ENCODE assay signal across 20 mouse cellular contexts in the genomic region with DNA sequence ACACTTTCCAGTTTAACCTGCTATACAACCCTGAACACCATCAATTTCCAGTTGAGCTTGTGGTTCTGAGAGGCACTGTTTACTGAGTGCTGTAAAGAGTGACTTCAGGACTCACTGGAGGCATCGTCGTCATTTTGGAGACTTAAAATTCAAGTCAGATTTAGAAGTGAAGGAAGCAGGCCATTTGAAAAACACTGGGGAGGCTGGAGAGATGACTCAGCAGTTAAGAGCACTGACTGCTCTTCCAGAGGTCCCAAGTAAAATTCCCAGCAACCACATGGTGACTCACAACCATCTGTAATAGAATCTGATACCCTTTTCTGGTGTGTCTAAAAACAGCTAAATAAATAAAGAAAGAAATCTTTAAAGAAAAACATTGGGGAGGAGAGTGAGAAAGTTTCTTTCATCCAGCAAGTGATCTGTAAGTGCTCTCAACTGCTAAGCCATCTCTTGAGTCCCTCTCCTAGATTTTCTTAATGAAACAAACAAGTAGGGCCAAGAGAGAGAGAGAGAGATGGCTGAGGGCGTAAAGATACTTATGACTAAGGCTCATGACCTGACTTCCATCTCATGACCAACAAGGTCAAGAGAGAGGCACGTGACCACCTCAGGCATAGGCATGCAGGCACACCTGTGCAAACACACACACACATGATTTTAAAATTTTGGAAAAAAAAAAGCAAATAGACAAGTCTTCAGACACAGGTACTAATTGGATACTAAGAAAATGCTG. TPM values are rescaled to one million over a fixed set of nuclear protein-coding genes. Genes with fewer than 3 reads are reported as not detected.
DNase-seq lines count a peak whose midpoint lies in the region; ATAC-seq and TF ChIP-seq lines count a peak whose summit lies in the region.
"Had no signal": no experiment of that assay in that cellular context is flagged by ENCODE, and none has a peak within 500 bp of the region (broad histone marks: within the 10 kb centered on the region; RNA-seq: fewer than 3 reads in every experiment).

No protein-coding gene starts in this region.

- TF ChIP-seq POLR2A in limb, embryonic 14.5 days (IDR thresholded peaks at IDR 0.05; ENCODE audit: borderline replicate concordance, extremely low read depth, insufficient read depth, insufficient read length) = no peak

- DNase-seq in limb, embryonic 14.5 days (ENCODE audit: low spot score) = peak; percentile 19
- DNase-seq in limb, embryonic 10.5 days (ENCODE audit: low spot score) = no peak
- DNase-seq in Muller cell, postnatal 12 days (ENCODE audit: inconsistent ontology term) = peak; percentile 35
- peak; percentile 26 for DNase-seq in lung, postnatal 25 days (ENCODE audit: low spot score)
- no peak for DNase-seq in neural tube, embryonic 10.5 days (ENCODE audit: extremely low spot score, low spot score)
- no peak for DNase-seq in spleen, adult 18-20 months
- DNase-seq: cerebellum, adult 18-20 months; cerebellum, postnatal 36 days; forebrain, postnatal 0 days; gastrocnemius, postnatal 10 days; heart, adult 2 months; thymus, postnatal 25 days had no signal

- H3K36me3 ChIP-seq in limb, embryonic 14.5 days (ENCODE audit: control insufficient read depth, insufficient read depth, low read length) = no peaks in the 10 kb centered on the region
- H3K36me3 ChIP-seq in limb, embryonic 10.5 days = no peaks in the 10 kb centered on the region
- H3K36me3 ChIP-seq in C2C12 (ENCODE audit: control insufficient read depth, insufficient read depth) = no peaks in the 10 kb centered on the region
- H3K36me3 ChIP-seq in hindbrain, embryonic 13.5 days = no peaks in the 10 kb centered on the region
- H3K36me3 ChIP-seq: intestine, embryonic 15.5 days; liver, embryonic 15.5 days; midbrain, embryonic 12.5 days had no signal

- H3K4me3 ChIP-seq in limb, embryonic 14.5 days (replicated peaks; ENCODE audit: low read length) = no peak overlapping the region
- H3K4me3 ChIP-seq in limb, embryonic 10.5 days = no peak overlapping the region
- H3K4me3 ChIP-seq in C2C12 (ENCODE audit: insufficient read depth, poor library complexity, severe bottlenecking) = no peak overlapping the region
- no peak overlapping the region for H3K4me3 ChIP-seq in hindbrain, embryonic 13.5 days
- H3K4me3 ChIP-seq: heart, adult 2 months; intestine, embryonic 15.5 days; liver, embryonic 15.5 days; midbrain, embryonic 12.5 days had no signal

- TF ChIP-seq CTCF in C2C12 (IDR thresholded peaks at IDR 0.05; ENCODE audit: control insufficient read depth, insufficient read depth, insufficient read length) = no peak

- H3K9ac ChIP-seq in limb, embryonic 14.5 days (ENCODE audit: low read depth, low read length, severe bottlenecking) = no peak overlapping the region
- no peak overlapping the region for H3K9ac ChIP-seq in hindbrain, embryonic 13.5 days
- H3K9ac ChIP-seq: forebrain, postnatal 0 days; hindbrain, embryonic 14.5 days; intestine, embryonic 15.5 days; liver, embryonic 15.5 days; midbrain, embryonic 12.5 days had no signal

- no peaks in the 10 kb centered on the region for H3K79me2 ChIP-seq in C2C12 (ENCODE audit: control insufficient read depth, insufficient read depth)

- no peaks in the 10 kb centered on the region for H3K4me1 ChIP-seq in limb, embryonic 14.5 days (ENCODE audit: control insufficient read depth, insufficient read depth, low read length)
- H3K4me1 ChIP-seq in limb, embryonic 10.5 days = no peaks in the 10 kb centered on the region
- H3K4me1 ChIP-seq in hindbrain, embryonic 13.5 days (replicated peaks) = no peaks in the 10 kb centered on the region
- H3K4me1 ChIP-seq: midbrain, embryonic 12.5 days had no signal

- no peak for ATAC-seq in limb, embryonic 14.5 days (ENCODE audit: low FRiP score, low read depth)
- no peak for ATAC-seq in hindbrain, embryonic 13.5 days (ENCODE audit: low FRiP score)
- ATAC-seq: CD4-positive, CD25-positive, alpha-beta regulatory T cell, adult 4 months; forebrain, postnatal 0 days; intestine, embryonic 15.5 days had no signal

- WGBS in limb, embryonic 14.5 days = 53% methylated on average over 4 of the region's 4 CpGs
- 61% methylated on average over 4 of the region's 4 CpGs for WGBS in limb, embryonic 10.5 days
- 67% methylated on average over 4 of the region's 4 CpGs for WGBS in hindbrain, embryonic 13.5 days

- no peaks in the 10 kb centered on the region for H3K79me3 ChIP-seq in C2C12 (ENCODE audit: low read depth)

- peak overlapping the region; percentile 53 for H3ac ChIP-seq in C2C12 (ENCODE audit: control insufficient read depth, insufficient read length, low read depth)

- no peak overlapping the region for H3K27ac ChIP-seq in limb, embryonic 14.5 days (replicated peaks; ENCODE audit: low read depth, low read length)
- H3K27ac ChIP-seq in limb, embryonic 10.5 days = no peak overlapping the region
- H3K27ac ChIP-seq in hindbrain, embryonic 13.5 days = no peak overlapping the region
- H3K27ac ChIP-seq: heart, adult 2 months; hindbrain, embryonic 14.5 days; intestine, embryonic 15.5 days; liver, embryonic 15.5 days; macrophage; midbrain, embryonic 12.5 days had no signal

- no peaks in the 10 kb centered on the region for H3K9me3 ChIP-seq in limb, embryonic 14.5 days (ENCODE audit: control insufficient read depth, low read length)
- H3K9me3 ChIP-seq in limb, embryonic 10.5 days (replicated peaks) = no peaks in the 10 kb centered on the region
- H3K9me3 ChIP-seq in hindbrain, embryonic 13.5 days = no peaks in the 10 kb centered on the region
- H3K9me3 ChIP-seq: intestine, embryonic 15.5 days; liver, embryonic 15.5 days; midbrain, embryonic 12.5 days had no signal

- H3K4me2 ChIP-seq in limb, embryonic 14.5 days (replicated peaks; ENCODE audit: low read depth, low read length, severe bottlenecking) = no peak overlapping the region
- no peak overlapping the region for H3K4me2 ChIP-seq in hindbrain, embryonic 13.5 days
- H3K4me2 ChIP-seq: hindbrain, embryonic 14.5 days; intestine, embryonic 15.5 days; liver, embryonic 15.5 days; midbrain, embryonic 12.5 days had no signal

- no peaks in the 10 kb centered on the region for H3K27me3 ChIP-seq in limb, embryonic 14.5 days (ENCODE audit: control insufficient read depth, insufficient read depth, low read length)
- H3K27me3 ChIP-seq in limb, embryonic 10.5 days (ENCODE audit: low read depth, poor library complexity, severe bottlenecking) = no peaks in the 10 kb centered on the region
- no peaks in the 10 kb centered on the region for H3K27me3 ChIP-seq in C2C12 (ENCODE audit: control insufficient read depth, insufficient read depth, insufficient read length)
- no peaks in the 10 kb centered on the region for H3K27me3 ChIP-seq in hindbrain, embryonic 13.5 days
- H3K27me3 ChIP-seq: intestine, embryonic 15.5 days; liver, embryonic 15.5 days; midbrain, embryonic 12.5 days had no signal

TF ChIP-seq in C2C12, 6 proteins besides CTCF, POLR2A, EP300 and RAD21:
- TF ChIP-seq USF1 (IDR thresholded peaks at IDR 0.05; ENCODE audit: low read depth) (peak; percentile 98), FOSL1 (IDR thresholded peaks at IDR 0.05; ENCODE audit: insufficient read depth, low read length, poor library complexity, severe bottlenecking) (peak; percentile 91), MYOD1 (IDR thresholded peaks at IDR 0.05; ENCODE audit: control insufficient read depth, insufficient read length, low read depth) (peak; percentile 32), CEBPB (IDR thresholded peaks at IDR 0.05; ENCODE audit: low read depth) (no peak), MAX (IDR thresholded peaks at IDR 0.05) (no peak)

RNA-seq across cellular contexts. Expression of gene Rad23b, which starts 23.9 kb away (rescaled TPM):
- polyA plus RNA-seq in limb, embryonic 14.5 days (2012; rRNA removed) = 179 and 230 TPM in 2 replicates
- 82.7 and 88.8 TPM in 2 replicates for polyA plus RNA-seq in limb, embryonic 14.5 days (2014; fragmentation: Nextera tagmentation; extraction: Ambion mirVana)
- polyA plus RNA-seq in limb, embryonic 10.5 days (2016; fragmentation: Nextera tagmentation; extraction: Ambion mirVana) = 87.3 and 88.1 TPM in 2 replicates
- 143 TPM for polyA plus RNA-seq in C2C12 (2012; fragmentation: generic; extraction: Trizol)
- polyA plus RNA-seq in hindbrain, embryonic 13.5 days (2015; fragmentation: Nextera tagmentation; extraction: Ambion mirVana) = 86.2 and 92.6 TPM in 2 replicates

Comparison
In these comparisons a context has a peak if more than half of its experiments do, and no peak if none do; other contexts are left out.
1. DNase-seq: peak in limb, embryonic 14.5 days (single experiment), Muller cell, postnatal 12 days (single experiment) and lung, postnatal 25 days (single experiment); none in limb, embryonic 10.5 days (single experiment), neural tube, embryonic 10.5 days (single experiment) and spleen, adult 18-20 months (0 of 2).